Mouse (Mus musculus) CH12.LX (cell line): Measurements from ENCODE around the gene Plekha5. TPM values are rescaled to one million over a fixed set of nuclear protein-coding genes. Genes with fewer than 3 reads are reported as not detected.

Experiments used
- DNase-seq: peaks from one replicate; pipeline ENCODE4 v3.0.0-alpha.2; 2013; ENCODE audit errors: extremely low read depth
- H3K27ac ChIP-seq: 2 replicates; pipeline ENCODE4 v1.5.1; 2012; ENCODE audit warnings: low read depth, mild to moderate bottlenecking, control low read depth, moderate library complexity; ENCODE audit not compliant: insufficient read depth
- H3K27me3 ChIP-seq: replicated peaks from 2 replicates; pipeline ENCODE3; 2012; ENCODE audit warnings: inconsistent platforms
- H3K36me3 ChIP-seq, 2 experiments: replicated peaks in 1 of 2; 2 replicates each; pipeline versions ENCODE3 to v1.6.1; 2012; ENCODE audit warnings: inconsistent platforms in 1 of 2, low read length in 1 of 2, mild to moderate bottlenecking in 1 of 2, mixed read lengths in 1 of 2, moderate library complexity in 1 of 2; ENCODE audit not compliant: control insufficient read depth in 1 of 2, insufficient read depth in 1 of 2
- H3K4me1 ChIP-seq, 2 experiments: 2 replicates each; pipeline ENCODE4 v1.6.1; 2012; ENCODE audit warnings: inconsistent platforms in 1 of 2, moderate library complexity in 1 of 2; ENCODE audit not compliant: insufficient read depth in 2 of 2, control insufficient read depth in 1 of 2
- H3K4me2 ChIP-seq: 2 replicates; pipeline ENCODE4 v1.6.1; 2012; ENCODE audit warnings: low read depth, mild to moderate bottlenecking, control low read depth; ENCODE audit not compliant: poor library complexity, insufficient read depth, severe bottlenecking
- H3K4me3 ChIP-seq, 3 experiments: fragments of 150-350 bp in 1 of 3; sonication (generic) in 1 of 3; replicated peaks in 1 of 3; 2 replicates each; pipeline versions ENCODE3 to v1.5.1; 2011 to 2012; ENCODE audit warnings: low read depth in 2 of 3, low read length in 2 of 3, mild to moderate bottlenecking in 2 of 3, moderate library complexity in 2 of 3, control low read depth in 1 of 3, improper control_type of control experiment in 1 of 3, inconsistent platforms in 1 of 3, mixed read lengths in 1 of 3; ENCODE audit not compliant: poor library complexity in 1 of 3
- H3K79me2 ChIP-seq: replicated peaks from 2 replicates; pipeline ENCODE4 v1.6.1; 2012; ENCODE audit warnings: mild to moderate bottlenecking, moderate library complexity; ENCODE audit not compliant: control insufficient read depth, poor library complexity, insufficient read depth, severe bottlenecking; ENCODE audit errors: extremely low read depth
- H3K9ac ChIP-seq: 2 replicates; pipeline ENCODE4 v1.6.1; 2012; ENCODE audit warnings: low read depth, mild to moderate bottlenecking, control low read depth, moderate library complexity; ENCODE audit not compliant: insufficient read depth
- H3K9me3 ChIP-seq: replicated peaks from 2 replicates; pipeline ENCODE3; 2012; ENCODE audit warnings: low read length, inconsistent platforms, mixed read lengths
- BHLHE40 ChIP-seq: IDR thresholded peaks from 2 replicates; pipeline ENCODE4 v1.6.1; 2011; ENCODE audit warnings: mild to moderate bottlenecking, low read depth, low read length, improper control_type of control experiment
- CHD1 ChIP-seq: IDR thresholded peaks from 2 replicates; pipeline ENCODE4 v1.6.1; 2012; ENCODE audit warnings: low read depth, low read length, improper control_type of control experiment, inconsistent platforms
- E2F4 ChIP-seq: IDR thresholded peaks from 2 replicates; pipeline ENCODE4 v1.6.1; 2011; ENCODE audit warnings: low read depth, low read length, improper control_type of control experiment; ENCODE audit not compliant: insufficient replicate concordance
- ELF1 ChIP-seq: IDR thresholded peaks from 2 replicates; pipeline ENCODE4 v1.6.1; 2014; ENCODE audit warnings: low read depth, mild to moderate bottlenecking, inconsistent platforms, low read length, improper control_type of control experiment
- ETS1 ChIP-seq: conservative IDR thresholded peaks from 2 replicates; pipeline ENCODE4 v1.6.1; 2012; ENCODE audit warnings: low read depth, mild to moderate bottlenecking, inconsistent platforms, low read length, improper control_type of control experiment, moderate library complexity
- GABPA ChIP-seq: IDR thresholded peaks from 2 replicates; pipeline ENCODE4 v1.6.1; 2012; ENCODE audit warnings: low read depth, low read length, improper control_type of control experiment, inconsistent platforms; ENCODE audit not compliant: insufficient replicate concordance
- JUN ChIP-seq: IDR thresholded peaks from 2 replicates; pipeline ENCODE4 v1.6.1; 2011; ENCODE audit warnings: low read depth, mild to moderate bottlenecking, low read length, improper control_type of control experiment, moderate library complexity; ENCODE audit not compliant: insufficient read depth
- JUND ChIP-seq: conservative IDR thresholded peaks from 2 replicates; pipeline ENCODE4 v1.6.1; 2011; ENCODE audit warnings: low read depth, low read length, improper control_type of control experiment
- MAX ChIP-seq: IDR thresholded peaks from 2 replicates; pipeline ENCODE4 v1.6.1; 2011; ENCODE audit warnings: low read length, improper control_type of control experiment
- MAZ ChIP-seq: IDR thresholded peaks from 2 replicates; pipeline ENCODE4 v1.6.1; 2012; ENCODE audit warnings: low read depth, mild to moderate bottlenecking, inconsistent platforms, low read length, improper control_type of control experiment, moderate library complexity
- MXI1 ChIP-seq: IDR thresholded peaks from 2 replicates; pipeline ENCODE4 v1.6.1; 2011; ENCODE audit warnings: mild to moderate bottlenecking, low read depth, low read length, improper control_type of control experiment
- MYC ChIP-seq: IDR thresholded peaks from 2 replicates; pipeline ENCODE4 v1.6.1; 2011; ENCODE audit warnings: low read depth, mild to moderate bottlenecking, improper control_type of control experiment, low read length
- NRF1 ChIP-seq: IDR thresholded peaks from 2 replicates; pipeline ENCODE4 v1.6.1; 2014; ENCODE audit warnings: low read depth, mild to moderate bottlenecking, inconsistent platforms, low read length, improper control_type of control experiment, moderate library complexity
- PAX5 ChIP-seq: IDR thresholded peaks from 2 replicates; pipeline ENCODE4 v1.6.1; 2012; ENCODE audit warnings: low read length, inconsistent platforms, mixed read lengths
- POLR2A ChIP-seq: IDR thresholded peaks from 2 replicates; pipeline ENCODE4 v1.6.1; 2011; ENCODE audit warnings: low read depth, mild to moderate bottlenecking, improper control_type of control experiment, low read length
- RCOR1 ChIP-seq: conservative IDR thresholded peaks from 2 replicates; pipeline ENCODE4 v1.6.1; 2012; ENCODE audit warnings: low read depth, mild to moderate bottlenecking, inconsistent platforms, low read length, improper control_type of control experiment
- SMC3 ChIP-seq: IDR thresholded peaks from 2 replicates; pipeline ENCODE4 v1.6.1; 2011; ENCODE audit warnings: low read depth, low read length, improper control_type of control experiment
- TCF12 ChIP-seq: IDR thresholded peaks from 2 replicates; pipeline ENCODE4 v1.6.1; 2014; ENCODE audit warnings: low read depth, mild to moderate bottlenecking, inconsistent platforms, low read length, improper control_type of control experiment
- UBTF ChIP-seq: IDR thresholded peaks from 2 replicates; pipeline ENCODE4 v1.6.1; 2012; ENCODE audit warnings: low read depth, mild to moderate bottlenecking, inconsistent platforms, low read length, improper control_type of control experiment, moderate library complexity
- USF2 ChIP-seq: conservative IDR thresholded peaks from 2 replicates; pipeline ENCODE4 v1.6.1; 2011; ENCODE audit warnings: low read depth, low read length, improper control_type of control experiment
- ZC3H11A ChIP-seq: IDR thresholded peaks from 2 replicates; pipeline ENCODE4 v1.6.1; 2012; ENCODE audit warnings: low read depth, mild to moderate bottlenecking, inconsistent platforms, low read length, improper control_type of control experiment
- ZKSCAN1 ChIP-seq: IDR thresholded peaks from 2 replicates; pipeline ENCODE4 v1.6.1; 2012; ENCODE audit warnings: low read depth, inconsistent platforms, low read length, improper control_type of control experiment, borderline replicate concordance
- ZNF384 ChIP-seq: IDR thresholded peaks from 2 replicates; pipeline ENCODE4 v1.6.1; 2012; ENCODE audit warnings: low read depth, low read length, improper control_type of control experiment, inconsistent platforms
- dilution Hi-C: fragments of 300-500 bp; cut with MboI; formaldehyde crosslinking; loops from 2 replicates; pipeline ENCODE4 v1.14.3; 2020; ENCODE audit warnings: low sequenced_read_pairs; ENCODE audit not compliant: extremely low pct_unique_long_range_greater_than_20kb, extremely low pct_ligation_motif_present
- in situ Hi-C: fragments of 300-500 bp; cut with MboI; formaldehyde crosslinking; loops from 3 replicates; pipeline ENCODE4 v1.14.3; 2019; ENCODE audit warnings: low sequenced_read_pairs, low pct_ligation_motif_present, low pct_unique_long_range_greater_than_20kb, mixed read lengths
- polyA plus RNA-seq: library from polyadenylated mRNA; unstranded; fragments of >175 nt; gene quantifications from 2 replicates; pipeline ENCODE4 v1.2.1, GENCODE M21; 2012; ENCODE audit warnings: low read depth; ENCODE audit not compliant: insufficient read length
- total RNA-seq, 2 experiments: library from RNA; depleted of rRNA; stranded (reverse); fragments of 300-350 nt in 1 of 2; fragments of >200 nt in 1 of 2; gene quantifications; 2 replicates each; pipeline ENCODE4 v1.2.3; 2012 to 2014

Gene Plekha5
- total and polyA plus RNA-seq, 3 experiments: 0.12 to 0.38 (median 0.27) TPM

DNA sequence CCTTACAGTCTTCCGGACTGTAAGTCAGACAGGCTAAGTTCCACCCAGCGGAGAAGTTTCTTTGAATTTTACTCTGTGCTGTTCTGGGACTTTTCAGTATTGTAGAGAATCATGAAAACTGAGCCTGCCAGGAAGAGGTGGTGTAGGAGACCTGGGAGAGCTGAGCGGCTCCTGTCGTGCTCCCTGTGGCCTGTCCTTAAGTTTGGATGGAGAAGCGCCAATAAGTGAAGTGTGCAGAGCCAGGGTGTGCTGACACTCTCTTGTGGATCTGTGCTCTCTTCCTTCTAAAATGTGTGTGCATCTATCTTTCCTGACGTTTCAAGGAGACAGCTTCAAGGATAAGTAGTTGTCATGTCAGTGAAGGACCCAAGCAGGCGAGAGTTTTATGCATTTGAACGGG is 5.4 kb downstream of the Plekha5 start:
- dilution Hi-C loops: no loop called here
- TF ChIP-seq MYC: no peak
- TF ChIP-seq JUND: no peak
- TF ChIP-seq POLR2A: no peak
- TF ChIP-seq MAX: no peak
- no peak for TF ChIP-seq ZKSCAN1
- TF ChIP-seq NRF1: no peak
- TF ChIP-seq MAZ: no peak
- TF ChIP-seq UBTF: no peak
- no peak for TF ChIP-seq CHD1
- no peak for TF ChIP-seq ELF1
- no peak for TF ChIP-seq PAX5
- TF ChIP-seq JUN: no peak
- TF ChIP-seq ZNF384: no peak
- TF ChIP-seq BHLHE40: no peak
- no peak for TF ChIP-seq GABPA
- TF ChIP-seq ETS1: no peak
- no peak for TF ChIP-seq E2F4
- TF ChIP-seq ZC3H11A: no peak
- no peak for TF ChIP-seq MXI1
- no peak for TF ChIP-seq USF2
- H3K79me2 ChIP-seq: no peaks in the 10 kb centered on the region
- DNase-seq: no peak
- no peaks in the 10 kb centered on the region for H3K27me3 ChIP-seq
- H3K27ac ChIP-seq: no peak overlapping the region
- no peak overlapping the region for H3K9ac ChIP-seq
- no peak overlapping the region for H3K4me3 ChIP-seq
- peaks cover 16% of the 10 kb centered on the region for H3K9me3 ChIP-seq
- in situ Hi-C loops: no loop called here
- H3K36me3 ChIP-seq: no peaks in the 10 kb centered on the region
- H3K4me2 ChIP-seq: no peak overlapping the region
- no peaks in the 10 kb centered on the region for H3K4me1 ChIP-seq

DNA sequence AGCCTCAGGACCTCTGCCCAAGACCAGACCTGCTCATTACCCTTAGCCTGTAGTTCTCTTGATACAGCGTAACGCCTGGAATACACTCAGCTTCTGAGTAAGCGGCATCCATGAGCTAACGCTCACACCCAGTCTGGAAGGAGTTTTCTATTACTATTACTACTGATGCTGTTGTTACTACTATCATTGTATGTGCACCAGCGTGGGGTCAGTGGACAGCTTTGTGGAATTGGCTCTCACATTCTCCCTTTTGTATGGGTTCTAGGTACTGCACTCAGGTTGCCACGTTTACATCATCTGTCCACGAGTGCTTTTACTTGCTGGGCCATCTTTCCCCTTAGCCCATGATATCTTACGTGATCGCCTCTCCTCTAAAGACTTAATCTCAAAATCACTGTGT is 8.5 kb downstream of the Plekha5 start:
- H3K79me2 ChIP-seq: no peaks in the 10 kb centered on the region
- no peak for DNase-seq
- H3K4me1 ChIP-seq: no peaks in the 10 kb centered on the region
- H3K4me3 ChIP-seq: no peak overlapping the region
- H3K9me3 ChIP-seq: peaks cover 2% of the 10 kb centered on the region
- no peaks in the 10 kb centered on the region for H3K36me3 ChIP-seq
- in situ Hi-C loops: no loop called here
- no peak overlapping the region for H3K4me2 ChIP-seq
- dilution Hi-C loops: no loop called here
- no peaks in the 10 kb centered on the region for H3K27me3 ChIP-seq
- TF ChIP-seq JUND (no peak), RCOR1 (no peak), BHLHE40 (no peak), SMC3 (no peak), E2F4 (no peak), TCF12 (no peak)
- H3K9ac ChIP-seq: no peak overlapping the region
- H3K27ac ChIP-seq: no peak overlapping the region
